Mouse (Mus musculus): ENCODE results near the gene Lsamp. TPM values are rescaled to one million over a fixed set of nuclear protein-coding genes. Genes with fewer than 3 reads are reported as not detected.

Lsamp gene
- total and polyA plus RNA-seq, 2 experiments, result 0.07 to 0.37 TPM

DNA sequence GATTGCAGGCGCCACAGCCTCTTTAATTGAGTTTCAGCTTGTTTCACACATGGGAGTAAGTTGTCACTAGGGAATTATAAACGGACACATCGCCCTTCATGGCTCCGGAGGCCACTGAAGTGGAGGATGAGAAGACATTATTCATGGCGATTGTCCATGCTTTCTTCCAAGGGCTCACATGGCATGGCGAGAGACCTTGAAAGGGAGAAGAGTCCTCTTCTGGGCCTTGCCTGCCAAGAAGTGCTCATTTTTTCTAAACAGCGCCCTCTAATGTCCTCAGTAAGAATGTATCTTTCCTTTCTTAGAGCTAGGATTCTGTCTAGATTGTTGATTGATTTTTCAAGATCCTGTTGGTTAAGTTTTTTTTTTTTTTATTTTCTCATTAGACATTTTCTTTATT, 1424.7 kb downstream of the Lsamp start:
- no peak for DNase-seq (ENCODE audit: extremely low read depth, low read depth, low spot score)
- H3K4me1 ChIP-seq (ENCODE audit: control insufficient read depth, insufficient read depth, low read length), result no peaks in the 10 kb centered on the region
- 51% methylated on average over 7 of the region's 7 CpGs for WGBS

GRCm38 (mm10) chr16:41410671-41411070, 1426.5 kb downstream of the Lsamp start:
- Histone ChIP-seq H3K27ac (replicated peaks; ENCODE audit: insufficient read depth, low read depth, low read length) (no peak overlapping the region), H3K27me3 (ENCODE audit: control insufficient read depth, insufficient read depth, low read length) (no peaks in the 10 kb centered on the region), H3K4me3 (ENCODE audit: insufficient read depth, low read depth, low read length) (no peak overlapping the region), H3K4me1 (ENCODE audit: control insufficient read depth, insufficient read depth, low read length) (no peaks in the 10 kb centered on the region), H3K9ac (ENCODE audit: low read depth, low read length) (no peak overlapping the region), H3K36me3 (ENCODE audit: control insufficient read depth, insufficient read depth, low read length) (no peaks in the 10 kb centered on the region), H3K79me2 (ENCODE audit: control insufficient read depth, insufficient read depth, low read length) (no peaks in the 10 kb centered on the region)
- WGBS, result 73% methylated on average over 3 of the region's 3 CpGs
- TF ChIP-seq CTCF (IDR thresholded peaks at IDR 0.05; ENCODE audit: low read depth, low read length) (no peak), POLR2A (IDR thresholded peaks at IDR 0.05; ENCODE audit: extremely low read depth, insufficient read depth, low read length) (no peak)
- no peak for DNase-seq (ENCODE audit: extremely low read depth, low read depth, low spot score)

More for the DNA sequence above, 1424.7 kb downstream of the Lsamp start:
- Histone ChIP-seq H3K79me2 (ENCODE audit: control insufficient read depth, insufficient read depth, low read length) (no peaks in the 10 kb centered on the region), H3K27me3 (ENCODE audit: control insufficient read depth, insufficient read depth, low read length) (no peaks in the 10 kb centered on the region), H3K36me3 (ENCODE audit: control insufficient read depth, insufficient read depth, low read length) (no peaks in the 10 kb centered on the region), H3K27ac (replicated peaks; ENCODE audit: insufficient read depth, low read depth, low read length) (no peak overlapping the region), H3K4me3 (ENCODE audit: insufficient read depth, low read depth, low read length) (no peak overlapping the region), H3K9ac (ENCODE audit: low read depth, low read length) (no peak overlapping the region)
- TF ChIP-seq POLR2A (IDR thresholded peaks at IDR 0.05; ENCODE audit: extremely low read depth, insufficient read depth, low read length), result no peak

DNA sequence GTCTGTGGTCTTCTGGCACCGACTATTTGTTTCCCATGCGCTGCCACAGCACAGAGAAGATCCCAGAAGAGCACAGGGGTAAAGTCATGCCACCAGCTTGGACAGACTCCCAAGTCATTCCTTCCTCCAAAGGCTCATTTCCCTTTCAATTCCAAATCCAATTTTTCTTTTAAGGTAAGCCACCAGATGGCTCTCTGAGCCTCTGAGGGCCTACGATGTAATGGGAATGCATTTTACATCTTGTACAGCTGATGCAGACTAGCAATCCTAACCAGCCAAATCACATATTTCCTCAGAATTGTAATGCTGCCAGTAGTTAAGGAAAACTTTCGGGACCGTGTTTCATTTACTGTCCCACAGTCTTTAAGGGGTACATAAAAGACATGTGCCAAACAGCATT, 1433.2 kb downstream of the Lsamp start:
- Histone ChIP-seq H3K4me1 (ENCODE audit: control insufficient read depth, insufficient read depth, low read length) (no peaks in the 10 kb centered on the region), H3K36me3 (ENCODE audit: control insufficient read depth, insufficient read depth, low read length) (no peaks in the 10 kb centered on the region), H3K27me3 (ENCODE audit: control insufficient read depth, insufficient read depth, low read length) (no peaks in the 10 kb centered on the region), H3K79me2 (ENCODE audit: control insufficient read depth, insufficient read depth, low read length) (no peaks in the 10 kb centered on the region), H3K9ac (ENCODE audit: low read depth, low read length) (no peak overlapping the region), H3K4me3 (ENCODE audit: insufficient read depth, low read depth, low read length) (no peak overlapping the region), H3K27ac (replicated peaks; ENCODE audit: insufficient read depth, low read depth, low read length) (no peak overlapping the region)
- DNase-seq (ENCODE audit: extremely low read depth, low read depth, low spot score), result no peak
- TF ChIP-seq CTCF (IDR thresholded peaks at IDR 0.05; ENCODE audit: low read depth, low read length) (no peak), POLR2A (IDR thresholded peaks at IDR 0.05; ENCODE audit: extremely low read depth, insufficient read depth, low read length) (no peak)
- WGBS, result 77% methylated on average over 5 of the region's 5 CpGs

DNA sequence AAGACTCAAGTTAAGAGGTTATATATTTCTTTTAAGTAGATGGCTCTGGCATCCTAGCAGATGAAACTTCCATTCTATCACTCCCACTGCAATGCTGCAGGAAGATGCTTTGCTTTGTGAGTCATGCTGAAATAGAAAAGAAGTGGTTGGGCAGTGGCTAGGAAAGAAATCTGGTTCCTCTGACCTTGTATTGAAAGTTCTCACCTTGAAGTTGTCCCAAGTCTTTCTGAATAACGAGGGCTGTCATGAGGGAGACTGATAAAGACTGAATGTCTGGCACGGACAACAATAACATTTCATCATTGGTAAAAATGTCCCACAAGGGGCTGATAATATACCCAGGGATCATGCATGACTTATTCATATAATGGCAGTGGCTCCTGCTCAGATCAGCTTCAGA, 1483.2 kb downstream of the Lsamp start:
- TF ChIP-seq POLR2A (IDR thresholded peaks at IDR 0.05; ENCODE audit: extremely low read depth, insufficient read depth, low read length), result no peak
- TF ChIP-seq CTCF (IDR thresholded peaks at IDR 0.05; ENCODE audit: low read depth, low read length), result no peak
- no peaks in the 10 kb centered on the region for H3K27me3 ChIP-seq (ENCODE audit: control insufficient read depth, insufficient read depth, low read length)
- H3K36me3 ChIP-seq (ENCODE audit: control insufficient read depth, insufficient read depth, low read length), result no peaks in the 10 kb centered on the region
- no peaks in the 10 kb centered on the region for H3K79me2 ChIP-seq (ENCODE audit: control insufficient read depth, insufficient read depth, low read length)
- no peak for DNase-seq (ENCODE audit: extremely low read depth, low read depth, low spot score)
- no peak overlapping the region for H3K9ac ChIP-seq (ENCODE audit: low read depth, low read length)
- H3K27ac ChIP-seq (replicated peaks; ENCODE audit: insufficient read depth, low read depth, low read length), result no peak overlapping the region
- WGBS, result 61% methylated on average over 2 of the region's 2 CpGs
- H3K4me1 ChIP-seq (ENCODE audit: control insufficient read depth, insufficient read depth, low read length), result no peaks in the 10 kb centered on the region
- no peak overlapping the region for H3K4me3 ChIP-seq (ENCODE audit: insufficient read depth, low read depth, low read length)

- Histone ChIP-seq H3K4me3 (ENCODE audit: insufficient read depth, low read depth, low read length) (no peak overlapping the region), H3K9ac (ENCODE audit: low read depth, low read length) (no peak overlapping the region), H3K27me3 (ENCODE audit: control insufficient read depth, insufficient read depth, low read length) (no peaks in the 10 kb centered on the region), H3K79me2 (ENCODE audit: control insufficient read depth, insufficient read depth, low read length) (no peaks in the 10 kb centered on the region), H3K27ac (replicated peaks; ENCODE audit: insufficient read depth, low read depth, low read length) (no peak overlapping the region), H3K4me1 (ENCODE audit: control insufficient read depth, insufficient read depth, low read length) (no peaks in the 10 kb centered on the region), H3K36me3 (ENCODE audit: control insufficient read depth, insufficient read depth, low read length) (no peaks in the 10 kb centered on the region)
- WGBS, result 72% methylated on average over 5 of the region's 5 CpGs
- TF ChIP-seq CTCF (IDR thresholded peaks at IDR 0.05; ENCODE audit: low read depth, low read length), result no peak
- TF ChIP-seq POLR2A (IDR thresholded peaks at IDR 0.05; ENCODE audit: extremely low read depth, insufficient read depth, low read length), result no peak
- no peak for DNase-seq (ENCODE audit: extremely low read depth, low read depth, low spot score)
Measured at GRCm38 (mm10) chr16:41478694-41479093, 1494.5 kb downstream of the Lsamp start.

- Histone ChIP-seq H3K9ac (ENCODE audit: low read depth, low read length) (no peak overlapping the region), H3K36me3 (ENCODE audit: control insufficient read depth, insufficient read depth, low read length) (no peaks in the 10 kb centered on the region), H3K27me3 (ENCODE audit: control insufficient read depth, insufficient read depth, low read length) (no peaks in the 10 kb centered on the region), H3K4me1 (ENCODE audit: control insufficient read depth, insufficient read depth, low read length) (no peaks in the 10 kb centered on the region), H3K79me2 (ENCODE audit: control insufficient read depth, insufficient read depth, low read length) (no peaks in the 10 kb centered on the region), H3K27ac (replicated peaks; ENCODE audit: insufficient read depth, low read depth, low read length) (no peak overlapping the region), H3K4me3 (ENCODE audit: insufficient read depth, low read depth, low read length) (no peak overlapping the region)
- no peak for DNase-seq (ENCODE audit: extremely low read depth, low read depth, low spot score)
- TF ChIP-seq POLR2A (IDR thresholded peaks at IDR 0.05; ENCODE audit: extremely low read depth, insufficient read depth, low read length) (no peak), CTCF (IDR thresholded peaks at IDR 0.05; ENCODE audit: low read depth, low read length) (no peak)
- WGBS, result 76% methylated on average over 1 of the region's 1 CpGs
Measured at GRCm38 (mm10) chr16:41481832-41482231, 1497.7 kb downstream of the Lsamp start.
